Mouse (Mus musculus) heart, embryonic 16.5 days (tissue): ENCODE measurements around the gene Nceh1. TPM values are rescaled to one million over a fixed set of nuclear protein-coding genes. Genes with fewer than 3 reads are reported as not detected.

ENCODE experiments used
- ATAC-seq: fragments of 200-750 bp; cut with Nextera tagmentation; replicated peaks from 2 replicates; pipeline ENCODE4 v1.8.0; 2017; ENCODE audit warnings: moderate number of reproducible peaks; ENCODE audit not compliant: insufficient read depth, low FRiP score; ENCODE audit errors: extremely low read depth
- H3K27ac ChIP-seq: fragments of 300-500 bp; sonication (generic); 2 replicates; pipeline ENCODE4 v1.5.1; 2014; ENCODE audit warnings: mild to moderate bottlenecking, low read length, control low read depth, moderate library complexity
- H3K27me3 ChIP-seq: fragments of 300-500 bp; sonication (generic); 2 replicates; pipeline ENCODE4 v1.6.1; 2014; ENCODE audit warnings: low read length, mixed read lengths; ENCODE audit not compliant: control insufficient read depth, insufficient read depth
- H3K36me3 ChIP-seq: fragments of 300-500 bp; sonication (generic); 2 replicates; pipeline ENCODE4 v1.6.1; 2014; ENCODE audit not compliant: control insufficient read depth, insufficient read depth
- H3K4me1 ChIP-seq: fragments of 300-500 bp; sonication (generic); 2 replicates; pipeline ENCODE4 v1.6.1; 2014; ENCODE audit warnings: low read length, mixed read lengths; ENCODE audit not compliant: control insufficient read depth, insufficient read depth
- H3K4me2 ChIP-seq: fragments of 300-500 bp; sonication (generic); 2 replicates; pipeline ENCODE4 v1.6.1; 2014; ENCODE audit warnings: low read depth, mild to moderate bottlenecking, control low read depth, low read length
- H3K4me3 ChIP-seq: fragments of 300-500 bp; sonication (generic); 2 replicates; pipeline ENCODE4 v1.5.1; 2014; ENCODE audit warnings: mild to moderate bottlenecking, control low read depth, low read length
- H3K9ac ChIP-seq: fragments of 300-500 bp; sonication (generic); 2 replicates; pipeline ENCODE4 v1.6.1; 2014; ENCODE audit warnings: low read length, control low read depth
- H3K9me3 ChIP-seq: fragments of 300-500 bp; sonication (generic); replicated peaks from 2 replicates; pipeline ENCODE4 v1.6.1; 2016; ENCODE audit warnings: low read length; ENCODE audit not compliant: control insufficient read depth
- WGBS: fragments of 180-500 bp; shearing (Covaris S2); extraction: QIAGEN DNeasy Blood & Tissue Kit; methylation state at CpG from one replicate; pipeline ENCODE4 v1.1.7; 2014; 5-methylcytosine and 5-hydroxymethylcytosine counted together
- polyA plus RNA-seq: library from polyadenylated mRNA; unstranded; fragments of >200 nt; fragmentation: Nextera tagmentation; extraction: Ambion mirVana; gene quantifications from 2 replicates; pipeline ENCODE4 v1.2.1, GENCODE M21; 2015

Nceh1 gene
- polyA plus RNA-seq, 1 experiment from 2014 or later: 22.3 TPM

DNA sequence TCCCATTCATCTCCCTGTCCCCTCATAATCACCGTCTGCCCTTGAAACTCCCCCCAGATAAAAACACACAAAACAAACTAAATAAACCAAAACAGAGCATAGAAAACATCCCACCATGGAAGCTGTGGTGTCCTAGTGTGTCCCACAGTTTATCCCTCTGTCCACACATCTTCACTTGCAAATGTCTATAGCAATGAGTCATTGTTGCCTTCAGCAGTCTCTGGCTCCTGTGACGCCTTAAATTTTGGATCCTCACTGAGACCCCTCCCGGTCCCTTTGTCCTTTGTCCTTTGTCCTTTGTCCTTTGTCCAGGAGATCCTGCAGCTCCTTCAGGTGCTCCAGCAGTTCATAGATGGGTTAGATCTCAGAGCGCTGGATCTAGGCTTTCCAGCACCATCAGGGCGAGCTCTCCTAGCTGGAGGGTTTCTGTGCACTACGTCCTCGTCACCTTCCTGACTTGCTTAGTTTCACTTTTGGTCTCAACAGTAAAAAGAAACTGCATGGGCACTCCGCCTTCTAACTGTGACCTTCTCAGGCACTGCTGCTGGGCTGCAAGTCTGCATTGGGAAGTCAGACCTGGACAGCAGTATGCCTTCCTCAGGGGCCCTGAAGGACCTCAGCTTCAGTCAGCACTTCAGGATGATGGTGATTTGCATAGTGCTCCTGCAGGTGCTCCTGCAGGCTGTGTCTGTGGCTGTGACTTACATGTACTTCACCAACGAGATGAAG is 134.0 kb downstream of the Nceh1 start, which contains the start of gene Tnfsf10:
Gene Tnfsf10 (plus strand): TSS at position 470 of the 729 bp plus-strand sequence.
- WGBS: 52% methylated on average over 9 of the region's 9 CpGs
- ATAC-seq: no peak
- Histone ChIP-seq H3K4me2 (peak within 1 kb of the TSS; percentile 63), H3K9ac (peak within 1 kb of the TSS; percentile 57), H3K9me3 (no peaks in the 10 kb centered on the region), H3K27me3 (no peaks in the 10 kb centered on the region), H3K27ac (peak within 1 kb of the TSS; percentile 64), H3K36me3 (no peaks in the 10 kb centered on the region), H3K4me1 (peaks cover 6% of the 10 kb centered on the region), H3K4me3 (peak within 1 kb of the TSS; percentile 49)

DNA sequence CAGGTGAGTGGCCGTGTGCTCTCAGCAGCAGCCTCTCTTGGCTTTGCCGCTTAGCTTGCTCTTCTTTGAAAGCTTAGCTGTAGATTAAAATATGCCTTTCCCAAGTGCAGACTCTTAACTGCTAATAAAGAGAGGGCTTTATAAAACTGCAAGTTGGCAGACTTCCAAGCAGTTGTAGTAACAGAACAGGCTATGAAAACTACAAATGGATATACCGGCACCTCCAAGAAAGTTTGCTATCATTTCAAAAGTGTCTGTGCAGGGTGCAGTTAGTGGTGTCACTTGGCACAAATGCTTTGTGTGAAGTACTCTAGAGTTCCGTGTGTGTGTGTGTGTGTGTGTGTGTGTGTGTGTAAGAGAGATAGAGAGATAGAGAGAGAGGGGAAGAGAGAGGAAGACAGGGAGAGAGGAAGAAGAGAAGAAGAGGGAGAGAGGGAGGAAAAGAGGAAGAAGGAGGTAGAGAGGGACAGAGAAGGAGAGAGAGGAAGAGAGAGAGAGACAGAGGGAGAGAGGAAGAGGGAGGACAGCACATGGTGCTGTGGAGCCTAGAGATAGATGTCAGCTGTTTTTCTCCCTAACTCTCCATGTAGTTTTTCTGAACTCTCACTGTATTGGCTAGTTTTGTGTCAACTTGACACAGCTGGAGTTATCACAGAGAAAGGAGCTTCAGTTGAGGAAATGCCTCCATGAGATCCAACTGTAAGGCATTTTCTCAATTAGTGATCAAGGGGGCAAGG is 134.7 kb downstream of the Nceh1 start:
- Histone ChIP-seq H3K36me3 (no peaks in the 10 kb centered on the region), H3K9ac (peak overlapping the region; percentile 57), H3K27me3 (no peaks in the 10 kb centered on the region), H3K9me3 (no peaks in the 10 kb centered on the region), H3K4me3 (peak overlapping the region; percentile 49), H3K4me1 (peaks cover 6% of the 10 kb centered on the region), H3K4me2 (peak overlapping the region; percentile 63), H3K27ac (peak overlapping the region; percentile 64)
- no peak for ATAC-seq
- 21% methylated on average over 4 of the region's 4 CpGs for WGBS

DNA sequence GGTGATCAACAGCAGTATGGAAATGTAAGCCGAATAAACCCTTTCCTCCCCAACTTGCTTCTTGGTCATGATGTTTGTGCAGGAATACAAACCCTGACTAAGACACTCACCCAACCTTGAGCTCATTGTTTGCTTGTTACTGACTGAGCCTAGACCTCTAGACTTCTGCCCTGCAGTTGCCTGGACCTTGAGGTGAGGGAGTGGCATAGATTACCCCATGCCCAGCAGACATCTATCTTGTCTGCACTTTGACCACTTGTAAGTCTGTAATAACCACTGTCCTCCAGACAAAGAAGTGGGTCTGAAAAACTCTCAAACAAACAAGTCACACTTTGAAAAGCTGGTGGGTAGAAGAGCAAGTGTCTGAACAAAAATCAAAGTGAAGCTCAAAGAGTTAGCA is 136.9 kb downstream of the Nceh1 start:
- Histone ChIP-seq H3K9me3 (no peaks in the 10 kb centered on the region), H3K27ac (no peak overlapping the region), H3K4me2 (no peak overlapping the region), H3K4me3 (no peak overlapping the region), H3K36me3 (no peaks in the 10 kb centered on the region), H3K9ac (no peak overlapping the region), H3K27me3 (no peaks in the 10 kb centered on the region), H3K4me1 (peaks cover 6% of the 10 kb centered on the region)
- ATAC-seq: no peak
- no CpG with 5 or more reads among the region's 1 CpGs for WGBS

DNA sequence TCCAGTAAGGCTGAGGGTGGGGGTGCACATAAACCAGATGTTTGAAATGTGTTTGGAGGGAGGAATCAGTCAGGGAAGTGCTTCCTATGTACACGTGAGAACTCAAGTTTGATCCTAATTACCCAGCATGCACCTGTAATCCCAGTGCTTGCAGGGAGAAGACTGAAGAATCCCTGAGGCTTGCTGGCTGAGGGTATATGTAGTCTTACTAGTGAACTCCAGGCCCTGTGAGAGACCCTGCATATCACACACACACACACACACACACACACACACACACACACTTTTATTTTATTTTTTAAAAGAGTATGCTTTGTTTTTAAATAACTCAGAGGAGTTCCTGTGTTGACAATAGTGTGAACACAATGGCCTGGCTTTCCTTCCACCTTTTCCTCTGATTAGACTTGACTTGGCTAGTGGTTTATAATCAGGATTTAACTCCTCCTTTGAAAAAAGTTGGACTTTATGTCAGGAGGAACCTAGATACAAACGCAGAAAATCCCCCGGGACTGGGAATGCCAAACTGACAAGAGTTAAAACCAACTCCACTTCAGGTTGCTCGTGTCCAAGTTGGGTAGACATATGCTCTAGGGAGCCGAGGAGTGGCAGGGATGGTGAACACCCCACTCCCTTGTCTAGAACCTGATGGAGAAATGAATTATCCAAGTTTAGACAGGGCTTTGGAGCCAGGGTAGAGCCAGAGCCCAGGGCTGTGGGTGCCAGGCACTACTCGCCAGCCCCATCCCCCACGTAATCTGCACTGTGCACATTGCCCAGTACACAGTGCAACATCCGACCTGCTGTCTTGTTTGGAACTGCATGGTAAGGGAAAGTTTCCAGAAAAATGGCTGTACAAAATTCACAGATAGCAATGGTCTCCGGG is 138.1 kb downstream of the Nceh1 start:
- no peaks in the 10 kb centered on the region for H3K27me3 ChIP-seq
- H3K9me3 ChIP-seq: no peaks in the 10 kb centered on the region
- H3K4me3 ChIP-seq: no peak overlapping the region
- H3K4me2 ChIP-seq: no peak overlapping the region
- no peak overlapping the region for H3K9ac ChIP-seq
- ATAC-seq: peak; percentile 67
- no peaks in the 10 kb centered on the region for H3K36me3 ChIP-seq
- peaks cover 6% of the 10 kb centered on the region for H3K4me1 ChIP-seq
- 60% methylated on average over 9 of the region's 9 CpGs for WGBS
- H3K27ac ChIP-seq: peak overlapping the region; percentile 62

DNA sequence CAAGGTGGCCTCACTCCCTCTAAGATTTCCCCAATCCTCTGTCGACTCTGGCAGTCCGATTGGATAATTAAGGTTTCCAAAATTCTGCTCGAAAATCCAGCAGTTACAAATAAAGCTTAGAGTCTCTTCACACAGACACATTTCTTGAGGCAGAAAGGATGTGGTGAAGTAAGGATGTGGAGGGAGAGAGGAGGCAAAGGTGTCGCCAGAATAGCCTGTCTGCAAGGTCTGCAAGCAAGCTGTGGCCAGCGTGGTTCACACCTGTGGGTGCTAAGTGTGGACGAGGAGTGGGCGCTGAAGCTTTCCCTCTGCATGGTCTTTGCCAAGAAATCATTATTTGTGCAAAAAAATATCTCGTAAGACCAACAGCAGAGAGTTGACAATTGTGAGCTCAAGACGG is 139.8 kb downstream of the Nceh1 start:
- H3K9ac ChIP-seq: no peak overlapping the region
- no peak overlapping the region for H3K4me2 ChIP-seq
- no peaks in the 10 kb centered on the region for H3K9me3 ChIP-seq
- no peaks in the 10 kb centered on the region for H3K27me3 ChIP-seq
- H3K27ac ChIP-seq: no peak overlapping the region
- no peaks in the 10 kb centered on the region for H3K4me1 ChIP-seq
- ATAC-seq: no peak
- no peak overlapping the region for H3K4me3 ChIP-seq
- no peaks in the 10 kb centered on the region for H3K36me3 ChIP-seq
- 67% methylated on average over 9 of the region's 9 CpGs for WGBS

DNA sequence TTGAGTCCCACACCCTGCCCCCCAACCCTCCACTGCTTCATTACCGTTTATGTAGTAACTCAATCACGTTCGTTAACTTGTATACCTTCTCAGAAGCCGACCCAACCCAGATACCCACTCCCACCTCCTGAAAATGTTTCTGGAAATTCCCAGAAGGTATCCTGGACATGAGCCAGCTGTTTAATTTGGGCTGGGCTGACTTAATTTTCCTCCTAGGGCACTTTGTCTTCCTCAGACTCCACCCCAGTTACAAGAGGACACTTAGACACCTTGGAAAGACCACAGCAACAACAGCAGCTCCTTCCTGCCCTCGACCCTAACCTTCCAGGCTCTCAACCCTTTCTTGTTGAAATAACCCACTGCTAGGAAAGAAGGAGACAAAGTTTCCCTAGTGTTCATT is 140.8 kb downstream of the Nceh1 start:
- no peak for ATAC-seq
- no peaks in the 10 kb centered on the region for H3K36me3 ChIP-seq
- WGBS: 50% methylated on average over 5 of the region's 5 CpGs
- H3K27ac ChIP-seq: no peak overlapping the region
- no peak overlapping the region for H3K4me3 ChIP-seq
- no peaks in the 10 kb centered on the region for H3K9me3 ChIP-seq
- no peak overlapping the region for H3K9ac ChIP-seq
- H3K27me3 ChIP-seq: no peaks in the 10 kb centered on the region
- H3K4me1 ChIP-seq: no peaks in the 10 kb centered on the region
- no peak overlapping the region for H3K4me2 ChIP-seq

DNA sequence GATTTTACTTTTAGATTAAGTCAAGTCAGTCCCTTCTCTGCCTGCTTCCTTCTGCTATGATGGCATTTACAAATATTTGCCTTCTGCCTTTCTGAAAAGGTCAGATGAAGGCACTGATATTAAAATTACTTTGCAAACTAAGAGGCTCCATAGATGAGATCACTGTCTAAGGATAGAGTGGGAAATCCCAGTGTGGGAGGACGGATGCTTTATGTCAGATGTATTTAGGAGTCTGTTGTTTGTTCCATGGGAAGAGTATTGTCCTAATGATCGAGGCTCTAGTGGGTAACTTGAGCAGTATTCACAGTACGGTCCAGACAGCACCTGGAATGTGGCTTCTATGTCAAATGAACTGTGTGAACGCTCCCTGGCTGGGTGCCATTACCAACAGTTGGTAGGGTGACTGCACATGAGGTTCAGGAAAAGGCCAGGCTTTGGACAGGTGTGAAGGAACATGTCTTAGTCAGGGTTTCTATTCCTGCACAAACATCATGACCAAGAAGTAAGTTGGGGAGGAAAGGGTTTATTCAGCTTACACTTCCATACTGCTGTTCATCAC is 143.9 kb downstream of the Nceh1 start:
- H3K27me3 ChIP-seq: no peaks in the 10 kb centered on the region
- H3K27ac ChIP-seq: no peak overlapping the region
- 62% methylated on average over 4 of the region's 4 CpGs for WGBS
- no peak for ATAC-seq
- H3K9me3 ChIP-seq: no peaks in the 10 kb centered on the region
- no peak overlapping the region for H3K4me2 ChIP-seq
- H3K36me3 ChIP-seq: no peaks in the 10 kb centered on the region
- no peak overlapping the region for H3K4me3 ChIP-seq
- H3K4me1 ChIP-seq: no peaks in the 10 kb centered on the region
- H3K9ac ChIP-seq: no peak overlapping the region

DNA sequence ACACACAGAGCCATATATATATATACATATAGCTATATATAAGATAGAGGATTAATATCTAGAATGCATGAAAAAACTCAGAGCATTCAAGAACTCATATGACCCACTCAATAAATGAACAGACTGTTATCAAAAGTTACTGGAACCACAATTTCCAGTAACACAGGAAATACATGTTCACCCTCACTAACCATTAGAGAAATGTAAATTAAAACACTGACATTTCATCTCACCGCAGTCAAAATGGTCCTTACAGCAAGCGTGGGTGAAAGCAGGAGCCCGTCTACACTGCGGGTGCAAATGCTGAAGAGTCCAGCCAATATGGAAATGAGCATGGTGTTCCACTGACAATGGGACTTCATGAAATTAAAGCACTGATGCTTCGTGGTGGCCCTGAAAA is 147.9 kb downstream of the Nceh1 start:
- Histone ChIP-seq H3K4me2 (no peak overlapping the region), H3K36me3 (no peaks in the 10 kb centered on the region), H3K27ac (no peak overlapping the region), H3K9ac (no peak overlapping the region), H3K4me1 (no peaks in the 10 kb centered on the region), H3K4me3 (no peak overlapping the region), H3K9me3 (no peaks in the 10 kb centered on the region), H3K27me3 (no peaks in the 10 kb centered on the region)
- ATAC-seq: no peak
- 85% methylated on average over 5 of the region's 5 CpGs for WGBS
